Mouse (Mus musculus): ENCODE results near the gene Rps6ka1. TPM values are rescaled to one million over a fixed set of nuclear protein-coding genes. Genes with fewer than 3 reads are reported as not detected.
A peak's percentile ranks its signal among the peaks of the same experiment; 100 is the strongest.
"Not testable (repeated sequence)": the region's sequence is repeated elsewhere in the genome, so short reads cannot be mapped to it uniquely, and the experiment has no call there.

The Rps6ka1 gene
- total RNA-seq, 2 experiments from 2014 or later: 9.1 to 9.3 TPM

- intact Hi-C loops (cut with DNase I): no loop called here
- DNase-seq: no peak
Observed at GRCm38 (mm10) chr4:133865231-133865630, 22.4 kb downstream of the Rps6ka1 start.

- DNase-seq: no peak
- intact Hi-C loops (cut with DNase I): no loop called here
Observed at GRCm38 (mm10) chr4:133864380-133864981, 23.1 kb downstream of the Rps6ka1 start.

GRCm38 (mm10) chr4:133863795-133864379, 23.7 kb downstream of the Rps6ka1 start:
- no peak for DNase-seq
- intact Hi-C loops (cut with DNase I): no loop called here

- no peak for DNase-seq
- intact Hi-C loops (cut with DNase I): no loop called here
Observed at GRCm38 (mm10) chr4:133857527-133857926, 30.1 kb downstream of the Rps6ka1 start.

- intact Hi-C loops (cut with DNase I): no loop called here
- DNase-seq: no peak
Observed at GRCm38 (mm10) chr4:133854621-133855020, 33.0 kb downstream of the Rps6ka1 start.

- intact Hi-C loops (cut with DNase I): no loop called here
- DNase-seq: no peak
Observed at GRCm38 (mm10) chr4:133853630-133854029, 34.0 kb downstream of the Rps6ka1 start.

GRCm38 (mm10) chr4:133846625-133847024, 41.0 kb downstream of the Rps6ka1 start:
- intact Hi-C loops (cut with DNase I): no loop called here
- no peak for DNase-seq

- DNase-seq: no peak
- intact Hi-C loops (cut with DNase I): no loop called here
Observed at GRCm38 (mm10) chr4:133845060-133845459, 42.5 kb downstream of the Rps6ka1 start.

GRCm38 (mm10) chr4:133844209-133844841, 43.3 kb downstream of the Rps6ka1 start:
- intact Hi-C loops (cut with DNase I): no loop called here
- DNase-seq: no peak

GRCm38 (mm10) chr4:133842992-133843737, 44.4 kb downstream of the Rps6ka1 start:
- DNase-seq: no peak
- intact Hi-C loops (cut with DNase I): no loop called here

- DNase-seq; intact Hi-C loops (cut with DNase I): not testable (repeated sequence)
Observed at GRCm38 (mm10) chr4:133841756-133842483, 45.7 kb downstream of the Rps6ka1 start.

- DNase-seq: no peak
- intact Hi-C loops (cut with DNase I): no loop called here
Observed at GRCm38 (mm10) chr4:133841035-133841434, 46.6 kb downstream of the Rps6ka1 start.

GRCm38 (mm10) chr4:133840501-133840900, 47.1 kb downstream of the Rps6ka1 start:
- intact Hi-C loops (cut with DNase I): no loop called here
- no peak for DNase-seq

GRCm38 (mm10) chr4:133839385-133839826, 48.2 kb downstream of the Rps6ka1 start:
- DNase-seq: peak in 1 of 2 experiments; percentile 31
- intact Hi-C loops (cut with DNase I): no loop called here

- peak in 1 of 2 experiments; percentile 56 for DNase-seq
- intact Hi-C loops (cut with DNase I): loop anchor here (2.0 kb wide), 1 partner anchor 74 kb away; no protein-coding TSS in a partner anchor
Observed at GRCm38 (mm10) chr4:133836575-133836974, 51.0 kb downstream of the Rps6ka1 start.

GRCm38 (mm10) chr4:133835211-133835610, 52.4 kb downstream of the Rps6ka1 start:
- intact Hi-C loops (cut with DNase I): no loop called here
- DNase-seq: no peak

- intact Hi-C loops (cut with DNase I): no loop called here
- peak in 1 of 2 experiments; percentile 58 for DNase-seq
Observed at GRCm38 (mm10) chr4:133832945-133833874, 54.4 kb downstream of the Rps6ka1 start.

- intact Hi-C loops (cut with DNase I): no loop called here
- no peak for DNase-seq
Observed at GRCm38 (mm10) chr4:133830453-133830852, 57.1 kb downstream of the Rps6ka1 start.
